In genomic region chr15:83408692-83409442, GRCm38 (mm10) we compare ENCODE assay signal across 8 mouse cellular contexts. TPM values are rescaled to one million over a fixed set of nuclear protein-coding genes. Genes with fewer than 3 reads are reported as not detected.
A peak's percentile ranks its signal among the peaks of the same experiment; 100 is the strongest.
DNase-seq lines count a peak whose midpoint lies in the region; ATAC-seq and TF ChIP-seq lines count a peak whose summit lies in the region.

No protein-coding gene starts in this region.

- no peak for DNase-seq in heart, postnatal 0 days (ENCODE audit: low spot score)
- DNase-seq in heart, postnatal 4 days, result no peak
- peak; percentile 22 for DNase-seq in midbrain, postnatal 0 days (ENCODE audit: low spot score)
- DNase-seq in hindbrain, postnatal 0 days (ENCODE audit: low spot score), result no peak
- DNase-seq in Muller cell, postnatal 12 days (ENCODE audit: inconsistent ontology term), result no peak
- no peak for DNase-seq in cerebellum, adult 9-10 months

- no peak overlapping the region for H3K9ac ChIP-seq in heart, postnatal 0 days (replicated peaks; ENCODE audit: low read depth, low read length)
- no peak overlapping the region for H3K9ac ChIP-seq in midbrain, postnatal 0 days (replicated peaks; ENCODE audit: low read length, poor library complexity, severe bottlenecking)
- no peak overlapping the region for H3K9ac ChIP-seq in midbrain, embryonic 16.5 days (ENCODE audit: low read depth, low read length)
- no peak overlapping the region for H3K9ac ChIP-seq in hindbrain, postnatal 0 days (replicated peaks; ENCODE audit: low read length)

- H3K4me1 ChIP-seq in heart, postnatal 0 days (ENCODE audit: control insufficient read depth, insufficient read depth), result peaks cover 27% of the 10 kb centered on the region
- H3K4me1 ChIP-seq in midbrain, postnatal 0 days (ENCODE audit: insufficient read depth, low read length), result no peaks in the 10 kb centered on the region
- H3K4me1 ChIP-seq in midbrain, embryonic 16.5 days (ENCODE audit: control insufficient read depth, insufficient read depth, low read length), result no peaks in the 10 kb centered on the region
- no peaks in the 10 kb centered on the region for H3K4me1 ChIP-seq in hindbrain, postnatal 0 days (ENCODE audit: insufficient read depth, low read length)

- peak; percentile 28; the same call in 1 of the 2 replicates for TF ChIP-seq CTCF in heart, postnatal 0 days (IDR thresholded peaks at IDR 0.05; ENCODE audit: low read depth)
- TF ChIP-seq CTCF in midbrain, postnatal 0 days (IDR thresholded peaks at IDR 0.05), result peak; percentile 35; the same call in 1 of the 2 replicates
- TF ChIP-seq CTCF in hindbrain, postnatal 0 days (IDR thresholded peaks at IDR 0.05; ENCODE audit: low read depth), result peak; percentile 39

- no peaks in the 10 kb centered on the region for H3K9me3 ChIP-seq in heart, postnatal 0 days (replicated peaks; ENCODE audit: control insufficient read depth, low read length)
- H3K9me3 ChIP-seq in midbrain, postnatal 0 days (ENCODE audit: low read length), result no peaks in the 10 kb centered on the region
- H3K9me3 ChIP-seq in midbrain, embryonic 16.5 days (replicated peaks; ENCODE audit: control insufficient read depth, low read length, poor library complexity, severe bottlenecking), result no peaks in the 10 kb centered on the region
- no peaks in the 10 kb centered on the region for H3K9me3 ChIP-seq in hindbrain, postnatal 0 days (ENCODE audit: low read length)

- H3K27me3 ChIP-seq in heart, postnatal 0 days (ENCODE audit: control insufficient read depth, insufficient read depth, low read length), result no peaks in the 10 kb centered on the region
- no peaks in the 10 kb centered on the region for H3K27me3 ChIP-seq in midbrain, postnatal 0 days (ENCODE audit: insufficient read depth, low read length)
- H3K27me3 ChIP-seq in midbrain, embryonic 16.5 days (ENCODE audit: control insufficient read depth, insufficient read depth, low read depth, low read length), result no peaks in the 10 kb centered on the region
- H3K27me3 ChIP-seq in hindbrain, postnatal 0 days (ENCODE audit: insufficient read depth, low read length), result no peaks in the 10 kb centered on the region

- H3K4me3 ChIP-seq in heart, postnatal 0 days (ENCODE audit: low read depth, low read length), result no peak overlapping the region
- no peak overlapping the region for H3K4me3 ChIP-seq in midbrain, postnatal 0 days (ENCODE audit: low read depth, low read length)
- H3K4me3 ChIP-seq in midbrain, embryonic 16.5 days (ENCODE audit: low read depth, low read length), result no peak overlapping the region
- H3K4me3 ChIP-seq in hindbrain, postnatal 0 days (ENCODE audit: low read length), result no peak overlapping the region
- H3K4me3 ChIP-seq in macrophage (ENCODE audit: inconsistent target), result no peak overlapping the region

- no peak for ATAC-seq in heart, postnatal 0 days (ENCODE audit: insufficient read depth, low read depth)
- no peak for ATAC-seq in midbrain, postnatal 0 days (ENCODE audit: low FRiP score)
- no peak for ATAC-seq in midbrain, embryonic 16.5 days
- no peak for ATAC-seq in hindbrain, postnatal 0 days

- H3K4me2 ChIP-seq in heart, postnatal 0 days (ENCODE audit: low read depth, low read length), result no peak overlapping the region
- H3K4me2 ChIP-seq in midbrain, postnatal 0 days (ENCODE audit: low read depth, low read length, poor library complexity, severe bottlenecking), result no peak overlapping the region
- H3K4me2 ChIP-seq in midbrain, embryonic 16.5 days (ENCODE audit: low read length), result no peak overlapping the region
- no peak overlapping the region for H3K4me2 ChIP-seq in hindbrain, postnatal 0 days (ENCODE audit: low read depth, low read length)

- no peak for TF ChIP-seq EP300 in heart, postnatal 0 days (IDR thresholded peaks at IDR 0.05; ENCODE audit: low read depth)

- WGBS in heart, postnatal 0 days, result 59% methylated on average over 8 of the region's 8 CpGs
- WGBS in midbrain, postnatal 0 days, result 64% methylated on average over 8 of the region's 8 CpGs
- WGBS in midbrain, embryonic 16.5 days, result 61% methylated on average over 8 of the region's 8 CpGs
- WGBS in hindbrain, postnatal 0 days, result 69% methylated on average over 8 of the region's 8 CpGs
- 85% methylated on average over 8 of the region's 8 CpGs for WGBS in macrophage (ENCODE audit: missing documents)

- peaks cover 89% of the 10 kb centered on the region for H3K79me2 ChIP-seq in macrophage (ENCODE audit: inconsistent target)

- no peaks in the 10 kb centered on the region for H3K36me3 ChIP-seq in heart, postnatal 0 days (replicated peaks; ENCODE audit: control insufficient read depth, insufficient read depth, low read length)
- no peaks in the 10 kb centered on the region for H3K36me3 ChIP-seq in midbrain, postnatal 0 days (ENCODE audit: insufficient read depth, low read length)
- no peaks in the 10 kb centered on the region for H3K36me3 ChIP-seq in midbrain, embryonic 16.5 days (ENCODE audit: control insufficient read depth, insufficient read depth, low read length)
- H3K36me3 ChIP-seq in hindbrain, postnatal 0 days (ENCODE audit: insufficient read depth, low read length), result no peaks in the 10 kb centered on the region
- H3K36me3 ChIP-seq in macrophage (ENCODE audit: inconsistent target), result no peaks in the 10 kb centered on the region

- H3K27ac ChIP-seq in heart, postnatal 0 days (ENCODE audit: low read depth), result no peak overlapping the region
- H3K27ac ChIP-seq in midbrain, postnatal 0 days (ENCODE audit: low read depth, low read length), result no peak overlapping the region
- H3K27ac ChIP-seq in midbrain, embryonic 16.5 days (ENCODE audit: low read length), result no peak overlapping the region
- no peak overlapping the region for H3K27ac ChIP-seq in hindbrain, postnatal 0 days
- H3K27ac ChIP-seq in macrophage, result peak overlapping the region; percentile 80

RNA-seq across cellular contexts. Expression of gene Pacsin2, which starts 55.5 kb away (rescaled TPM):
- total RNA-seq in heart, postnatal 0 days (2014; rRNA removed; ENCODE audit: low replicate concordance), result 65.0 and 78.0 TPM in 2 replicates
- polyA plus RNA-seq in heart, postnatal 0 days (2015; fragmentation: Nextera tagmentation; extraction: Ambion mirVana), result 53.0 and 63.3 TPM in 2 replicates
- total RNA-seq in heart, postnatal 4 days (2021), result 100 to 1,000 TPM; 136 to 147 TPM
- 14.6 and 21.3 TPM in 2 replicates for total RNA-seq in midbrain, postnatal 0 days (2014; rRNA removed)
- 16.2 and 16.7 TPM in 2 replicates for polyA plus RNA-seq in midbrain, postnatal 0 days (2015; fragmentation: Nextera tagmentation; extraction: Ambion mirVana)
- polyA plus RNA-seq in midbrain, embryonic 16.5 days (2015; fragmentation: Nextera tagmentation; extraction: Ambion mirVana), result 23.4 and 23.5 TPM in 2 replicates
- total RNA-seq in hindbrain, postnatal 0 days (2014; rRNA removed), result 18.7 and 19.5 TPM in 2 replicates
- polyA plus RNA-seq in hindbrain, postnatal 0 days (2015; fragmentation: Nextera tagmentation; extraction: Ambion mirVana), result 19.3 and 20.0 TPM in 2 replicates
- total RNA-seq in macrophage (2018; cell fraction: chromatin; rRNA removed), result 100 to 1,000 TPM in 3 of 26 experiments, 10 to 100 TPM in 23; 41.6 to 120 (median 81.4) TPM
- total RNA-seq in macrophage (2018; cell fraction: cytosol; rRNA removed), result 100 to 1,000 TPM in 1 of 26 experiments, 10 to 100 TPM in 25; 51.3 to 103 (median 81.1) TPM
- total RNA-seq in macrophage (2018; cell fraction: nucleus; rRNA removed), result 100 to 1,000 TPM in 2 of 26 experiments, 10 to 100 TPM in 24; 60.5 to 159 (median 76.3) TPM
- polyA plus RNA-seq in macrophage (2018), result 58.4 to 158 TPM (median 89.0 TPM) in 3 replicates

RNA-seq across cellular contexts. Expression of gene Arfgap3, which starts 58.8 kb away (rescaled TPM):
- total RNA-seq in heart, postnatal 0 days (2014; rRNA removed; ENCODE audit: low replicate concordance), result 86.9 and 112 TPM in 2 replicates
- polyA plus RNA-seq in heart, postnatal 0 days (2015; fragmentation: Nextera tagmentation; extraction: Ambion mirVana), result 22.4 and 25.4 TPM in 2 replicates
- total RNA-seq in heart, postnatal 4 days (2021), result 10 to 100 TPM; 21.5 to 22.6 TPM
- 41.8 and 44.0 TPM in 2 replicates for total RNA-seq in midbrain, postnatal 0 days (2014; rRNA removed)
- polyA plus RNA-seq in midbrain, postnatal 0 days (2015; fragmentation: Nextera tagmentation; extraction: Ambion mirVana), result 36.4 and 36.8 TPM in 2 replicates
- polyA plus RNA-seq in midbrain, embryonic 16.5 days (2015; fragmentation: Nextera tagmentation; extraction: Ambion mirVana), result 45.1 and 45.6 TPM in 2 replicates
- total RNA-seq in hindbrain, postnatal 0 days (2014; rRNA removed), result 49.6 and 59.3 TPM in 2 replicates
- polyA plus RNA-seq in hindbrain, postnatal 0 days (2015; fragmentation: Nextera tagmentation; extraction: Ambion mirVana), result 31.0 and 33.4 TPM in 2 replicates
- total RNA-seq in macrophage (2018; cell fraction: chromatin; rRNA removed), result 10 to 100 TPM; 25.6 to 84.2 (median 43.4) TPM
- total RNA-seq in macrophage (2018; cell fraction: cytosol; rRNA removed), result 10 to 100 TPM; 18.9 to 33.2 (median 25.8) TPM
- 10 to 100 TPM; 20.6 to 57.0 (median 28.3) TPM for total RNA-seq in macrophage (2018; cell fraction: nucleus; rRNA removed)
- polyA plus RNA-seq in macrophage (2018), result 19.4 to 26.7 TPM (median 26.3 TPM) in 3 replicates
